Mouse (Mus musculus) gonadal fat pad, adult 2 months (tissue): ENCODE data around the gene Rnf5. TPM values are rescaled to one million over a fixed set of nuclear protein-coding genes. Genes with fewer than 3 reads are reported as not detected.

Experiments used
- polyA plus RNA-seq: library from polyadenylated mRNA; depleted of rRNA; stranded (reverse); fragments of >200 nt; gene quantifications from 2 replicates; pipeline ENCODE4 v1.2.3, GENCODE M21; 2012; rRNA removed

Rnf5 gene
- polyA plus RNA-seq, 1 experiment, result 99.2 TPM

Other genes with a start within 250 kb of the Rnf5 start
- gene Btnl2, start 248.9 kb downstream of the Rnf5 start, polyA plus RNA-seq, result 0.62 and 0.66 TPM in 2 replicates
- gene Btnl1, start 226.6 kb downstream of the Rnf5 start, polyA plus RNA-seq, result 0.06 and 0.07 TPM in 2 replicates
- gene BC051142, start 204.9 kb downstream of the Rnf5 start, polyA plus RNA-seq, result 3.0 and 3.2 TPM in 2 replicates
- gene Btnl4, start 126.4 kb downstream of the Rnf5 start, polyA plus RNA-seq, result 0.11 TPM in 1 of 2 replicates, not detected in the other
- gene Btnl6, start 86.3 kb downstream of the Rnf5 start, polyA plus RNA-seq, result not detected in 2 replicates
- gene Notch4, start 39.4 kb downstream of the Rnf5 start, polyA plus RNA-seq, result 18.2 and 28.9 TPM in 2 replicates
- gene Gpsm3, start 13.9 kb downstream of the Rnf5 start, polyA plus RNA-seq, result 10.0 and 10.1 TPM in 2 replicates
- 51.3 and 59.8 TPM in 2 replicates for gene Pbx2, start 12.4 kb downstream of the Rnf5 start, polyA plus RNA-seq
- 5.3 and 5.5 TPM in 2 replicates for gene Ager, start 5.8 kb downstream of the Rnf5 start, polyA plus RNA-seq
- 204 and 232 TPM in 2 replicates for gene Agpat1, start 572 bp upstream of the Rnf5 start, polyA plus RNA-seq
- gene Egfl8, start 12.3 kb upstream of the Rnf5 start, polyA plus RNA-seq, result 3.6 and 5.3 TPM in 2 replicates
- gene Ppt2, start 24.8 kb upstream of the Rnf5 start, polyA plus RNA-seq, result 49.6 and 62.9 TPM in 2 replicates
- 15.8 and 28.1 TPM in 2 replicates for gene Prrt1, start 25.8 kb upstream of the Rnf5 start, polyA plus RNA-seq
- 2.9 and 9.3 TPM in 2 replicates for gene Fkbpl, start 41.1 kb upstream of the Rnf5 start, polyA plus RNA-seq
- gene Atf6b, start 43.5 kb upstream of the Rnf5 start, polyA plus RNA-seq, result 87.4 and 87.8 TPM in 2 replicates
- gene Tnxb, start 66.8 kb upstream of the Rnf5 start, polyA plus RNA-seq, result 34.9 and 42.7 TPM in 2 replicates
- 138 and 171 TPM in 2 replicates for gene C4b, start 140.2 kb upstream of the Rnf5 start, polyA plus RNA-seq
- 0.28 and 0.29 TPM in 2 replicates for gene Cyp21a1, start 200.9 kb upstream of the Rnf5 start, polyA plus RNA-seq
- gene Stk19, start 233.3 kb upstream of the Rnf5 start, polyA plus RNA-seq, result 37.7 and 59.7 TPM in 2 replicates
- gene Dxo, start 233.3 kb upstream of the Rnf5 start, polyA plus RNA-seq, result 62.6 and 64.9 TPM in 2 replicates
- gene Skiv2l, start 246.5 kb upstream of the Rnf5 start, polyA plus RNA-seq, result 91.1 and 93.8 TPM in 2 replicates
- gene Nelfe, start 246.7 kb upstream of the Rnf5 start, polyA plus RNA-seq, result 53.8 and 77.2 TPM in 2 replicates